Mouse (Mus musculus) spleen, adult 2 months (tissue): Measurements from ENCODE around the gene Jmjd8. TPM values are rescaled to one million over a fixed set of nuclear protein-coding genes. Genes with fewer than 3 reads are reported as not detected.
"Not testable (repeated sequence)": the region's sequence is repeated elsewhere in the genome, so short reads cannot be mapped to it uniquely, and the experiment has no call there.

Experiments
- DNase-seq, 2 experiments: peaks; one replicate each; pipeline versions ENCODE4 v3.0.0 to v3.0.0-alpha.2; 2012 to 2021; ENCODE audit warnings: low spot score in 2 of 2, low read depth in 1 of 2
- H3K27ac ChIP-seq: fragments of 200-500 bp; 2 replicates; pipeline ENCODE4 v1.5.1; 2012; ENCODE audit warnings: low read length, inconsistent platforms; ENCODE audit not compliant: insufficient read depth
- H3K27me3 ChIP-seq: fragments of 200-500 bp; 2 replicates; pipeline ENCODE4 v1.6.1; 2012; ENCODE audit warnings: mild to moderate bottlenecking, moderate library complexity, low read length, inconsistent platforms; ENCODE audit not compliant: control insufficient read depth, insufficient read depth
- H3K36me3 ChIP-seq: fragments of 200-500 bp; 2 replicates; pipeline ENCODE4 v1.6.1; 2012; ENCODE audit warnings: mild to moderate bottlenecking, low read length, inconsistent platforms; ENCODE audit not compliant: control insufficient read depth, insufficient read depth
- H3K4me1 ChIP-seq: fragments of 200-500 bp; 2 replicates; pipeline ENCODE4 v1.6.1; 2011; ENCODE audit warnings: inconsistent platforms; ENCODE audit not compliant: control insufficient read depth, insufficient read depth, insufficient read length
- H3K4me3 ChIP-seq: fragments of 200-500 bp; 2 replicates; pipeline ENCODE4 v1.5.1; 2011; ENCODE audit warnings: mild to moderate bottlenecking, inconsistent platforms; ENCODE audit not compliant: insufficient read depth, insufficient read length; ENCODE audit errors: extremely low read depth
- CTCF ChIP-seq: fragments of 200-500 bp; IDR thresholded peaks from 2 replicates; pipeline ENCODE4 v1.5.1; 2011; ENCODE audit warnings: mild to moderate bottlenecking, inconsistent platforms; ENCODE audit not compliant: insufficient read depth, insufficient read length, insufficient replicate concordance; ENCODE audit errors: extremely low read depth
- POLR2A ChIP-seq: fragments of 200-500 bp; IDR thresholded peaks from 2 replicates; pipeline ENCODE4 v1.6.1; 2011; ENCODE audit warnings: low read depth, low read length, inconsistent platforms
- WGBS: fragments of 180-500 bp; shearing (Covaris S2); methylation state at CpG from one replicate; pipeline ENCODE4 v1.1.7; 2018; 5-methylcytosine and 5-hydroxymethylcytosine counted together
- polyA plus RNA-seq: library from polyadenylated mRNA; depleted of rRNA; stranded (reverse); fragments of >200 nt; gene quantifications from 2 replicates; pipeline ENCODE4 v1.2.3, GENCODE M21; 2012

Gene Jmjd8
- polyA plus RNA-seq, 1 experiment = 31.3 TPM

DNA sequence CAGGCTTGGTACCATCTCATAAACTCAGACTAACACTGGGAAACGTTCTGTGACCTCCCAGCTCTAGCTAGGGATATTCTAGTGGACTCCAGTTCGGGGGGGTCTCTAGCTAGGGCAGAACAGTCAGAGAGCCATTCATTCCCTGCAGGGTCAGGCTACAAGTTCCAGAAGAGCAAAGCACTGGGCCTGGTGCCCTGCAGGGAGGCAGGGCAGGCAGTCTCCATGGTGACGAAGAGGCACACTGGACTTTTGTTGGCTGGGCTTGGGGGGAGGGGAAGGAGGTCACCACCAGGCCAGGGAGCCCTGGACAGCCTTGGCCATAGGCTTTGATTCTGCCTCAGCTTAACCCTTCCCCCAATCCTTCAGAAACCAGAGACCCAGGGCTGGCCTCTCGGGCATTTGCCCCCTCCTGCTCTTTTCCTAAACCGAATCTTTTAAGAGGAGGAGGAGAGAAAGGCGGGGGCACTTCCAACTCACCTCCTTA is 33.0 kb upstream of the Jmjd8 start, which contains the start of gene AC134908.4:
AC134908.4 (minus strand) TSS at position 51 of the 484 bp plus-strand sequence.
- DNase-seq = no peak

DNA sequence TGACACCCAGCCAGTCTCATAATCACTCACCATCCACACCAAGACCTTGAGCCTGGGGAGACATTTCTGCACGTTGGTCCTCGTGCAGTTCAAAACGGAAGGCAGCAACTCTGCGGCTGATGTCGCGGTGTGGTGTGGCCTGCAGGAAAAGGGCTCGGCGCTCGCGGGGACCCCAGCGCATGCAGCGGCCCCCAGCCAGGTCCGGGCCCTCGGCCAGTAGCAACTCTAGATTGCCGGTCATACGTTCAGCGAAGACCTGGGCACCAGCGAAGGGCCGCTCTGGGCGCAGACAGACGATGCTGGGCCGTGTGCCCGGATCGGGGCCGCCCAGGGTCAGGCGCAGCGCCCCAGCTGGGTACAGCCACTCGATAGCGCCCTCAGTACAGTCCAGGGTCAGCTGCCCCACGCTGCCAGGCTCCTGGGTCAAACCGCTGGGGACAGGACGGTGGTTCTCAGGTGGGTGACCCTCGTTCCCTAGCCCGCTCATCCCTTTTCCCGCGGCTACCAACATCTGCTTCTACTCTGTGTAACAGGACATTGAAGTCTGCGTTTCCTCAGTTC is 32.4 kb upstream of the Jmjd8 start:
- 2% methylated on average over 37 of the region's 37 CpGs for whole genome bisulfite sequencing
- DNase-seq = no peak
- Histone ChIP-seq H3K36me3 (no peaks in the 10 kb centered on the region), H3K27me3 (no peaks in the 10 kb centered on the region), H3K4me3 (peak overlapping the region; percentile 69), H3K4me1 (peaks cover 14% of the 10 kb centered on the region), H3K27ac (no peak overlapping the region)
- TF ChIP-seq POLR2A = no peak
- TF ChIP-seq CTCF = no peak

More for the DNA sequence above, 33.0 kb upstream of the Jmjd8 start, which contains the start of gene AC134908.4:
- Histone ChIP-seq H3K27me3 (no peaks in the 10 kb centered on the region), H3K36me3 (no peaks in the 10 kb centered on the region), H3K4me1 (peaks cover 15% of the 10 kb centered on the region), H3K4me3 (peak within 1 kb of the TSS; percentile 69), H3K27ac (no peak within 1 kb of the TSS)
- TF ChIP-seq CTCF = no peak
- no peak for TF ChIP-seq POLR2A
- 68% methylated on average over 6 of the region's 6 CpGs for WGBS

GRCm38 (mm10) chr17:25796951-25797369 is 31.7 kb upstream of the Jmjd8 start, which contains the start of gene Metrn:
TSS of gene Metrn (minus strand) at chr17:25797136.
- Histone ChIP-seq H3K36me3 (no peaks in the 10 kb centered on the region), H3K4me1 (peaks cover 11% of the 10 kb centered on the region; the same call in 1 of the 2 replicates), H3K27me3 (no peaks in the 10 kb centered on the region), H3K27ac (no peak within 1 kb of the TSS), H3K4me3 (peak within 1 kb of the TSS; percentile 69)
- no peak for TF ChIP-seq CTCF
- DNase-seq = peak; percentile 45 to 87
- 2% methylated on average over 33 of the region's 35 CpGs for WGBS

DNA sequence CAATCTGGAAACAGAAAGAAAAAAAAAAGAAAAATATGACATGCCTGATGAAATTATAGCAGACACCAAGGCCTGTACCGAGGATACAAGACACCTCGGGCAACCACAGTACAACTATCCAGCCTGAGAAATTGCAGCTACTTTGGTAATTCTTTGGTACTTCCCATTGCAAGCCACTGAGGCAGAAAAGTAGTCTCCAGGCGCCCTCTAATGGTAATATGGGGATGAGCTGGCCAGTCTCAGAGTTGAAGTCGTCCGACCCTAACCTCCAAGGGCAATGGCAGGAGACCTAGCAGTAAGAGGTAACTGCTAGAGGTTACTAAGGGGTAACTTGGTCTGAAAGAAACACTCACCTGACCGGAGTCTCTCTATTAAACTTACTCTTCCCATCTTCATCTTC is 27.6 kb upstream of the Jmjd8 start:
- H3K4me3 ChIP-seq = no peak overlapping the region
- 5% methylated on average over 6 of the region's 6 CpGs for WGBS
- H3K4me1 ChIP-seq = peaks cover 3% of the 10 kb centered on the region; the same call in 1 of the 2 replicates
- DNase-seq = peak; percentile 63 to 71
- no peak overlapping the region for H3K27ac ChIP-seq
- no peaks in the 10 kb centered on the region for H3K36me3 ChIP-seq
- no peak for TF ChIP-seq POLR2A
- peak; percentile 80; the same call in 1 of the 2 replicates for TF ChIP-seq CTCF
- H3K27me3 ChIP-seq = no peaks in the 10 kb centered on the region

DNA sequence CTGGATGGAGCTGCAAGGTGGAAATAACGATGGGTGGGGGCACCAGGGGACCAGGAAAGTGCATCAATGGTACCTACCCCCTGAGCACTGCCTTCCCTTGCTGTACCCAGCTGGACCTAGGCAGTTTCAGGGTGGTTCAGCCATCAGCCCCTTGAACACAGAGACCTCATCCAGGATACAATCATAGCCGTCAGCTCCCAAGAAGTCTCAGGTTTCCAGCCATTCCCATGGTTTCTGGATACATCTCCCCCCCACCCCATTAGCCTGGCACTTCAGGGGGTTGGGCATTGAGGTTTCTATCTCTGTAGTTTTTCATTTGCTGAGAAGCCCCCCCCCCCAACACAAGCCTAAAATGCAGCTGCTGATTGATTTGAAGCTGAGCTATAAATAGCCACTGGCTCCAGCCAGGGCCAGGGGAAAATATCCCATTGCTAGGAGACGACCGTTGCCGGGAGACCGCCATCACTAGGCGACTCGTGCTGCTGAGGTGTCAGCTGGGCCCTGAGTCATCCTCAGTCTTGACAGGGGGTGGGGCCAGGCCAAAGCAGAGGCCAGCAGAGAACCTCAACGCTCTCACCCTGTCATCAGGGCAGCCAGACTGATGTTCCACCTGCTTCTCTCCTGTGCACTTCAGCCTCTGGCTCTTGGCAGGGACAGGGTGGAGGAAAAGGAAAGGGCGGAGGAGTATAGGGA is 25.7 kb upstream of the Jmjd8 start:
- no peaks in the 10 kb centered on the region for H3K4me1 ChIP-seq
- no peaks in the 10 kb centered on the region for H3K36me3 ChIP-seq
- no peak overlapping the region for H3K27ac ChIP-seq
- TF ChIP-seq POLR2A (no peak), CTCF (no peak)
- no peaks in the 10 kb centered on the region for H3K27me3 ChIP-seq
- H3K4me3 ChIP-seq = no peak overlapping the region
- 17% methylated on average over 10 of the region's 10 CpGs for WGBS
- no peak for DNase-seq

GRCm38 (mm10) chr17:25806507-25806906 is 22.2 kb upstream of the Jmjd8 start:
- Histone ChIP-seq H3K36me3 (no peaks in the 10 kb centered on the region), H3K4me3 (no peak overlapping the region), H3K27me3 (peaks cover 19% of the 10 kb centered on the region), H3K27ac (no peak overlapping the region), H3K4me1 (peaks cover 9% of the 10 kb centered on the region)
- TF ChIP-seq POLR2A (no peak), CTCF (no peak)
- WGBS = 78% methylated on average over 4 of the region's 4 CpGs
- DNase-seq = no peak

- peaks cover 19% of the 10 kb centered on the region for H3K27me3 ChIP-seq
- not testable (repeated sequence) for H3K4me1 ChIP-seq, H3K27ac ChIP-seq, DNase-seq, H3K36me3 ChIP-seq, H3K4me3 ChIP-seq
- WGBS = 44% methylated on average over 2 of the region's 2 CpGs
Measured at GRCm38 (mm10) chr17:25807452-25807851, 21.2 kb upstream of the Jmjd8 start.
